Mouse (Mus musculus): Measurements from ENCODE around the gene Crhr1.

Crhr1 gene

DNA sequence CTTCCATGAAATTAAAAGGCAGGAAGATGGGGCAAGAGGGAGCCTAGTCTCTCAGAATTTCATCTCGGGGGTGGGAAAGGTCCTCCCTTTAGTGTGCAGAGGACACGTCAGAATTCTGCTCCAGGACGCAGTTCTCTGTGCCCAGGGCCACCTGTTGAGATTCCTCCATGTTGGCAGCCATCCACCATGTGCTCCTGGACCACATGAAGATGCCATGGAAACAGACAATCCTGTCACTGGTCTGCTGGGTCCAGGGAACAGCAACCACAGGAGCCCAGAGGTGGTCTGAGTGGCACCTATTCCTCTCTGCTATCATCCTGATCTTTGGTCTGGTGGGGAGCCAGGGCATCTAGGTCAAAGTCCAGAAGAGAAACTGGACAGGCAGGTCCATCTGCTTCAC lies 6.3 kb downstream of the Crhr1 start:
- no peak for DNase-seq (ENCODE audit: low spot score in 2 of 2)

DNA sequence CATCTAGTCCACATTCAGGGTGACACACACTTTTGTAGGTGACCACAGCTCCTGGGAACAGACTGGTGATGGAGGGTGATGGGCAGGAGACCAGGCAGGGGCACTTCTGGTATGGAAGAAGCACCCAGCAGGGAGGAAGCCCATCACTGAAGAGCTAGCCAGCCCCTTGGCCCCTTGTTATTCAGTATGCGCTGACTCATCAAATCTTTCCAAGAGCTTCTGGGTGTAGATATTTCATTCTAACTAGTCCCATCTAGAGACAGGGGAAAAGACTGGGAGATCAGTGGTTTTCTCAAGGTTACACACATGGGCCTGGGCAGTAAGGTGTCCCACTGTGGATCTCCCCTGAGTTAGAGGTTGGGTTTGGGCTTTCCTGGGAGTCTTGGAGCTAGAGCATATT lies 12.3 kb downstream of the Crhr1 start:
- no peak for DNase-seq (ENCODE audit: low spot score in 2 of 2)

DNA sequence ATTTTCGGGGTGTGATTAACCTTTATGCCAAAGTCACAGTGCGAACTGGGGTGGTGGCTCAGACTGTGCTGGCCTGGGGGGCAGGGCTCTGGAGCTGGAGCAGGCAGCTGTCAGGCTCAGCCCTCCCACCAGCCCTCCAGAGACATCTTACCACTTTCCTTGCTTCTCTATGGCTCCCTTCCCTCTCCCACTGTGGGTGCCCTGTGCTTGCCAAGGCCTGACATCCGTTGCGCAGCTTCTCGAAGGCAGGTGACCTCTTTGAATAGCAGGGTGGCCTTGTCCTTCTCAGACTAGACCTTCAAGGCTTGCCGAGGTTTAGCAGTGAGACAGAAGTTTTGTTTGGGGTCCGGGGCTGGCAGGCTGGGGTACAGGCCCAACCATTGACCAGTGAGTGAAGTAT lies 16.1 kb downstream of the Crhr1 start:
- no peak for DNase-seq (ENCODE audit: low spot score in 2 of 2)

DNA sequence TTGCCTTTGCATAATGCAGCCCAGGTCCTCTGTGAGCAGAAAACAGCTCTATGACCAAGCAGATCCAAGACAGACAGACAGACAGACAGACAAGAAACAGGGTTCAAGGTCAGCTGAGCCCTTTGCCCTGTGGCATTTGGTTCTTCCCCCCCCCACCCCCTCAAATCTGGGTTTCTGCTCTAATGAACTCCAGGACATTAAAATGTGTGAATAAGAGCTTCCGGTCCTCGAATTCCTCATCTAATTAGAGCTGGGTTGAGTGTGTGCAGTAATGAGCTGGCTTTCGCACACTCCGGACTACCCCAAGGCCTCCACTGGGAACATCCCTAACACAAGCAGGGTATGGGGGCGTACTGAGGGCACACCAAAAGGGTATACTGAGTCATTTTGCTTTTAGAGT lies 18.3 kb downstream of the Crhr1 start:
- DNase-seq (ENCODE audit: low spot score in 2 of 2): no peak

DNA sequence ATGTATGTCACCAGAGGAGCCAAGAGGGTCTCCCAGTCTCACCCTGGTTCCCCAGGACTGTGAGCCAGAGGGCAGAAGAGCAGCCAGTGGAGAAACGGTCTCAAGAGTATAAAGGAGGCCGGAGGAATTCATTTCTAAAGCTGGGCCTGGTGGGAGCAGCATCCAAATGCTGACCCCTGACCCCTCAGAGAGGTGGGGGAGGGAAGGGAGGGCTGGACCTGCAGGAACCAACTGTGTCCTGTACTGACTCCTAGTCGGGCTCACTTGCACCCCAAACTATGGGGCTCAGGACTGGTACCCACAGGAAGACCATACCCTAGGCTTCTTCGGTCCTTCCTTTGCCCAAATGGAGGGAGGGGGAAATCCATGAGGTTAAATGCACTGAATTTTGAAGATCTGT lies 21.7 kb downstream of the Crhr1 start:
- DNase-seq (ENCODE audit: low spot score in 2 of 2): no peak

DNA sequence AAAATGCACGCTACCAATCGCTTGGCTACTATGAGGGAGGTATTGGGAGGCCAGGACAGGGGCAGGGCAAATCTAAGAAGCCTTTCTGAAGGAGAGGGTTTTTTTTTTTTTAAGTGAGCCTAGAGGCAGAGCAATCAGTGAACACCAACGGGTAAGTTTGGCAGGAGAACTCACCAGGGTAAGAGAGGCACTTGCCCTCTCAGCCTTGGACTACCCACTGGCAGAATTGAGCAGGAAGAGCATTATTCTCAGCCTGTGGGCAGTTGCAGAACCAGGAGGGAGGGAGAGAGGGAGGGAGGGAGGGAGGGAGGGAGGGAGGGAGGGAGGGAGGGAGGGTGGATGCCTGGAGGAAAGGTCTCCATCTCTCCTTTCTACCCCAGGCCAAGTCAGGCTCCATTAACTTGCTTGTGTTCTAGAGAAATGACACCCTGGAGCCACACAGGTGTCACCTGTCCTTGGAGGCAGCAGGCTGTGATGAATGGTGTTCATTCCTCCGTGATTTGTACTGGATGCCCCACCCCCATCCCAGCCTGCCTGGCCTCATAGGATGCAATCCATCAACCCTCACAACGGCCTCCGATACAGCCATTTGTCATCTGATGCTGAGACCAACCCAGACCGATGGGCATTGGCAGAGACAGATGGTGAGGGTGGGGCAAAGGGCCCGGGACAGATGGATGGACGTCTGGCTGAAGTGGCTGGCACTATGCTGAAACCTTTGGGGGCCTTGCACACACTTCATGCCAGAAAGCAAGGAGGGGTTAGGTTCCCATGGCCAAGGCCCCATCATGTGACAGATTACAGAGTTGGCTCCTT lies 22.4 kb downstream of the Crhr1 start:
- no peak for DNase-seq (ENCODE audit: low spot score in 2 of 2)

DNA sequence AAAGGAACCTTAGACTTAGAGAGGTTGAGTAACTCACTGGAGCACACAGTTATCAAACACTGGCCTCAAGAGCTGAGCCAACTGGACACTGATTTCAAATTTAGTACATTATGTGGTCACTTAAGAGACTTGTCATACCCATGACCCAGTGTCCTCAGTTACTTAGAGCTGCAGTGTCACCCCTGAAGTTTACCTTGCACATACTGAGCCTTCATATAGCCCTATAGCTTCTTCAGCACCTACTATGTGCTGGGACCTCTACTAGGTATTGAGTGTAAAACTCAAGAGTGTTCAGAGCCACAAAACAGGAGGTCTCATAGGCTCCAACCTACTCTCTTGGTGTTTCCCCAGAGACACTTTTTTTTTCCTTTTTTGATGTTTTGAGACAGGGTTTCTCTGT lies 23.2 kb downstream of the Crhr1 start:
- no peak for DNase-seq (ENCODE audit: low spot score in 2 of 2)

DNA sequence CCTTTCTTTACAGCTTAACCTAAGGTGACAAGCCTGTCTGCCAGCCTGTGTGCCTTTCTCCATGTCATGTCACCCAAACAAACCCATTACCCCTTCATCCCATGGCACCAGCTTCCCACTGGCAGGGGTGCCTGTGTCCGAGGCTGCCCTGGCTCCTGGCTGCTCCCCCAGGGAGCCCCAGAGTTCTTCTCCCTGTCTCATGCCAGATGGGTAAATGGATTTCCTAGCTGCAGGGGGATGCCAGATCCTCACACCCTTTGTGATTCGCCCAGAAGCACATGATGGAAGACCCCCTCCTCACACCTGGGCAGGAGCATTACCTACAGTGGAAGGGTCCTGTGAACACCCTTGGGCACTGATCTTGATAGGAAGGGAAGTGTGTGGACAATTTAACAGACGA lies 23.7 kb downstream of the Crhr1 start:
- no peak for DNase-seq (ENCODE audit: low spot score in 2 of 2)

DNA sequence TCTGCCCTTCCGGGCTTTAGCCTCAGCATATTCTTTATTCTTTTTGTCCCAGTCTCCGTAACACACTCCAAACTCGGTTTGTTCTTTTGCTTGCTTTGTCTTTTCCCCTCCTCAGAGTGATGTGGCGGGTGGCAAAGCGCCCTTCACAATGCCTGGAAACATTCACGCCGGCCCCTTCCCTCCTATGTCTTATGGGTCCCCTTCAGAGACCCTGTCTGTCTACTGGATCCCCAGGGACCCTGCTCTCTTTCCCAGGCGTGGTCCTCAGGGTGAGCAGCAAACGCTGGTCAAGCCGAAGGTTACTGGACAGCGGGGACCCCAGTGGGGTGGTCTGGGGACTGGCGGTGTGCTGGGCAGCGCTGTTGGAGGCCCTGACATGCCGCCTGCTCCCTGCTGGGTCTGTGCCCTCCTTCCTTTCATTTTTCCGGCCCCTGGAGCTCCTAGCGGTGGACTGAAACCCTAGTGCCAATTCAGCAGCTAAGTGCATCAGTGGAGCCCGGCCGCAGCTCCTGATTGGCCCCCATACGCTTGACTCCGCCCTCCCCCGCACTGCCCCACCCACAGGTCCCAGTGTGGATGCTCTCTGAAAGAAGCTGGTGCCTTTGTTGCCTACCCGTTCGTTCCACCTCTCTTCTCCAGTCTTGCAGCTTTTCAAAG lies 25.1 kb downstream of the Crhr1 start:
- DNase-seq (ENCODE audit: low spot score in 2 of 2): peak; percentile 92 to 93

DNA sequence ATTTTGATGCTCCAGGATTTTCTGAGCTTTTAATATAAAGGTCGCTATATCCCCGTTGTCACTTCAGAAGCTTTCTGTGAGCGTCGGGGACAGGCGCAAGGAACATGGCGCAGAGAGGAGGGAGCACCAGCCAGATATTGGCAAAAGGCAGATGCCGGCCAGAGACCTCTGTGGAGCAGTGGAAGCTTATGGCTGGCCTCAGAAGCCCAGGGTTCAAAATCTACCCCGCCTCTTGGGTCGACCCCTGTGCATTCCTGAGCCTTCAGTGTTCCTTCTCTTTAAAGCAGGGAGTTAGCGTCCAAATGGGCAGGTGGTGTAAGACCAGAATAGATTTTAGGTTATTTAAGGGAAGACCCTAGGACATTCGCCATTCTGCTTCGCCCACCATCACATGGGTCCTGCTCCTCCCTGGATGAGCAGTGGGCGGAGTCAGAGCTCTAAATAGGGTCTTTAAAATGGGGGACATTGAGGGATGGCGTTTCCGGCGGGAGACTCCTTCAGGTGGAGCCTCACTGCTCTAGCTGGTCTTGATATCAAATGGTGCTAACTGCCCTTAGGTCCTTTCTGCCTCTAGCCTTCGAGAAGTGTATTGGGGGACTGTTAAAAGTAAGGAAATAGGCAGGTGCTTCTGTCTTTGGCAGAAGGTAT lies 25.7 kb downstream of the Crhr1 start:
- no peak for DNase-seq (ENCODE audit: low spot score in 2 of 2)

DNA sequence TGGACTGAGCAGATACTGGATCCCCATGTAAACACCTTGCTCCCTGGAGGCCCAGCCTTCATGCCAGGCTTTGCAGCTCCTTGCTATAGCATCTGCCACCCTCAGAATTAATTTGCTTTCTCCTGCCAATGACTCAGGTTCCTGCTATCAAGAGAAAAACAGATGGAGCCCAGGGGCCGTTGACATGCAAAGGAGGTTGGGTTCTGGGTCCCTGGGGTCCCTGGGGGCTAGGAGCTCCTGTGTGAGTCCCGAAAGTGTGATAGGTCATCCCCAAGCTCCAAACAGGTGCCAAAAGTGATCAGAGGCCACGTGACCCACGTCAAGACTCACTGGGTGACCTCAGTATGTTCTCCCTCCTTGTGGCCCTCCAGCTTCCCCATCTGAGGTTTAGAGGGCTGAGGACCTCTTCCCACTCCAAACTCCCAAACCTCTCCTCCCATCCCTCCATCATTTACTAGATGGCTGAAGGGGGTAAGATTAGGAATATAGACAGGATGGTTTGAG lies 27.2 kb downstream of the Crhr1 start:
- no peak for DNase-seq (ENCODE audit: low spot score in 2 of 2)

DNA sequence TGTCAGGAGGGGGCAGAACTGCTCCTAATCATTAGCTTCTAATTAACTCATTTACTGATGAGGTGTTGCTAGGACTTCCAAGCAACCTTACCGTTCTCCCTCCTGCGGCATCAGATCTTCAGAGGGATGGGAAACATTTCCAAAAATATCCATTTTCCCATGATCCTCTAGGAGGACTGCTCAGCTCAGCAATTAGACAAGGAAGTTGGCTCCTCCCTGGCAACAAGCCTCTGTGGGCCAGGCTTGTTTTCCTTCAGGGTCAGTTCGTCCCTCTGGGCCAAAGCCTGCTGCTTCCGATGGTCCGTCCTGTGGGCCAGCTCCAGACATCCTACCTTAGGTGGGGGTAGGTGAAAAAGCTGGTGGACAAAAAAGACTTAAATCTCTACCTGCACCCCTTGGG lies 28.5 kb downstream of the Crhr1 start:
- no peak for DNase-seq (ENCODE audit: low spot score in 2 of 2)

DNA sequence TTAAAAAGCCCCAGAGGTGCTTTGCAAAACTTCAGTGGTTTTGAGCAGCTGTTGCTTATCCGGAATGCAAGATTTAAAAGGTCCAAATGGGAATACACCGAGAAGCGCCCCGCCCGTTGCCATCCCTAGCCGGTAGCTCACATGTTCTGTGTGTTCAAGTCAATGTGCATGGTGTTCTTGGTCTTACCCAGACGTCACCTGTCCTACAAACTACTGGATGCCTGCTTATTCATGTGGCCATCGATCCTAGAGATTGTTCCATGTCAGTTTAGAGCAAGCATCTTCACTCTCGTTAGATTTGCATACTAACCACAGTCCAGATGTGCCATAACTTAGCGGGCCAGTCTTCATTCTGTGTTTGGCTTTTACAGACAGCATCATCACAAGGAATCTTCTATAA lies 31.6 kb downstream of the Crhr1 start:
- no peak for DNase-seq (ENCODE audit: low spot score in 2 of 2)

DNA sequence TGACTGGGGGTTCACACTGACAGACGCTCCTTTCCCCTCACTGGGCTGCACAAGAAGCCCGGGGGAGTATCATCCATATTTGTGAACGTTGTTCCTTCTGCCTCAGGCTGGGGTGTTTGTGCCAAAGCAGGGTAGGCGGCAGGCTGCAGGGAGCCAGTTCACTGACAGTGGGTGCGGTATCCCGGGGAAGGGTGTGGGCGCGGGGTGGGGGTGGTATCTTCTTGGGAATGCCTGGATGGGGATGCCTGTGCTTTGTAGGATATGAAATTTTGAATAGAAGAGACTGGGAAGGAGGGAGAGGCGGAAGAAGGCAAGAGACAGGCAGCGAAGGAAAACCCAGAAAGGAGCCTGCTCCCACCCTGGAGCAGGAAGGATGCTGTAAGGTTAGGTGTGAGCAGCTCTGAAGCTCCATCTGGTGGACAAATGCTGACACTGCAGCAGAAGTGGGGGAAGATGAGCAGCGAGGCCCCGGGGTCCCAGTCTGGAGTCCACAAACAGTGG lies 38.7 kb downstream of the Crhr1 start:
- peak; percentile 87 to 90 for DNase-seq (ENCODE audit: low spot score in 2 of 2)

DNA sequence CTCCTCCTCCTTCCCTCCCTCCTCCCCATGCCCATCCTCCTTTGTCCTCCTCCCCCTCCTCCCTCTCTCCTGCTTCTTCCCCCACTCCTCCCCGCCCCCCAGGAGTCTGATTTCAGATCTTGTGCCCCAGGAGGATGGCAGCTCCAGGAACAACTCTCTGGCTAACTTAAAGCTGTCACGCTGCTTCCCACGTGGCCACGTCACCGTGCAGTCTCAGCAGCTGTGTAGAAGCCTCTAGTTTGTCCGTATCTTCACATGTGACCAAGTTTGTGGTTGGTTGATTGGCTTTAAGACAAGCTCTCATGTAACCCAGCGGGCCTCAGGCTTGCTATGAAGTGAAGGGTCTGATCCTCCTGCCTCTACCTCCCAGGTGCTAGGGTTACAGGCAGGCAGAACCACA lies 46.2 kb downstream of the Crhr1 start:
- DNase-seq (ENCODE audit: low spot score in 2 of 2): peak in 1 of 2 experiments; percentile 62

DNA sequence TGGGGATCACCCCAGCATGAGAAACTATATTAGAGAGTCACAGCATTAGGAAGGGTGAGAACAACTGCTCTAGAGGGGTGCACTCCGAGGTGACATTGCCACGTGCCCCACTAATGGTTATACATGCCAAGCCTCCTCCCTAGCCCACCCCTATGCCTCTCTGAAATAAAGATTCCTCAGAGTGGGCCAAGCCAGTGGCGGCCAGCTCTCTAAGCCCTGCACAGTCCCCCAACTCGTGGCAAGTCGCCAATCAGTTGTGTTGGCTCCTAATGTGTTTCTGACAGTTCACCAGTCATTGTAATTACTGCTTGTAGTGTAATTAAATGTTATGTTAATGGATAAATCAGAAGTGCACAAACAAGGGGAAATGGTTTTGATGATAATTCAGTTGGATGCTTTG lies 47.1 kb downstream of the Crhr1 start:
- DNase-seq (ENCODE audit: low spot score in 2 of 2): peak in 1 of 2 experiments; percentile 70

DNA sequence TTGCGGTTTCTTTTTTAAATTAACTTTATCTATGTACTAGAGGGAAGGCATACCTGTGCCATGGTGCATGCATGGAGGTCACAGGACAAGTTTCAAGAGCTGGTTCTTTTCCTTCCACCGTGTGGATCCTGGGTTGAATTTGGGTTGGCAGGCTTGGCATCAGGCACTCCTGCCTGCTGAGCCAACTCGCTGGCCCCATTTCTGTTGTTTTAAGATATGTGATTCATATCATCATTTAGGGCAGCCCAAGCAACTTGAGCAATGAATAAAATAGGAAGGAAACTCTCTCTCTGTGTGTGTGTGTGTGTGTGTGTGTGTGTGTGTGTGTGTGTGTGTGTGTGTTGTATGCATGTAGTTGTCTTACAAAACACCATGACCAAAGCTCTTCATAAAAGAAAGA lies 49.5 kb downstream of the Crhr1 start:
- no peak for DNase-seq (ENCODE audit: low spot score in 2 of 2)

DNA sequence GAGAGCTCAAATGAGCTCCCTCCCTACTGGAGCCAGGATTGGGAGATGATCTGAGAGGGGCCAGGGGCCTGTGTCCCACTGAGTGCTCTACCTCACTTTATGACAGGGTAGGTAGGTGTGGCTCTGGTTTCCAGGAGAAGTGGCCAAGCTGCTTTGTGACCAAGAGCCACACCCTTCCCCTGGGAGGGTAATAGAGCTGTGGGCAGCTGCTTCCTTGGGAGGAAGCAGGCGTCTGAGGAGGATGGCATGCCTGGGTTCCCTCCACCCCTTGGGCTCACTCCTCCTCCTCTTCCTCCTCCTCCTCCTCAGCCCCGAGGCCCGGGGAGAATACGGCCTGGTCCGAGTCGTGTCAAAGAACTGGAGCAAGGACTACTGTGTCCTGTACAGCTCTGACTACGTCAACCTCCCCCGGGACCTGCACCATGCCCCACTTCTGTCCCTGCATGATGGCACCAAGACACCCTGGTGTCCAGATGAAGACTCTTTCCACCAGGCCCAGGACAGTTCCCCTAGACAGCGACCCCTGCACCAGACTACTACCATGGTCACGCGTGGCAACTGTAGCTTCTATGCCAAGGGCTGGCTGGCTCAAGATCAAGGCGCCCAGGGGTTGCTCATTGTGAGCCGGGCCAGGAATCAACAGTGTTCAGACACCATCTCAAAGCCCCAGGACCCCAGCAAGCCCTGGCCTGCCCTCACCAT lies 53.6 kb downstream of the Crhr1 start, which contains the start of gene Sppl2c:
Gene Sppl2c, plus strand, starts transcription at position 193 of the 702 bp plus-strand sequence.
- DNase-seq (ENCODE audit: low spot score in 2 of 2): no peak

DNA sequence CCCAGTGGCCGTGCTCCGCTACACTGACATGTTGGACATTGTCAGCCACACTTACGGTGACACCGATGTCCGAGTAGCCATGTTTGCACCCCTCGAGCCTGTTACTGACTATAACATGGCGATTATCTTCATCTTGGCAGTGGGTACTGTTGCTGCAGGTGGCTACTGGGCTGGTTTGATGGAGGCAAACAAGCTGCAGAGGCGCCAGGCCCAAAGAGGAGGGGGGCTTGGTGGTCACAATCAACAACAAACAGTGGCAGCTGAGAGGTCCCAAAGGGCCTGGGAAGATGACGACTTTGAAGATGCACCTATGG lies 54.1 kb downstream of the Crhr1 start:
- no peak for DNase-seq (ENCODE audit: low spot score in 2 of 2)

DNA sequence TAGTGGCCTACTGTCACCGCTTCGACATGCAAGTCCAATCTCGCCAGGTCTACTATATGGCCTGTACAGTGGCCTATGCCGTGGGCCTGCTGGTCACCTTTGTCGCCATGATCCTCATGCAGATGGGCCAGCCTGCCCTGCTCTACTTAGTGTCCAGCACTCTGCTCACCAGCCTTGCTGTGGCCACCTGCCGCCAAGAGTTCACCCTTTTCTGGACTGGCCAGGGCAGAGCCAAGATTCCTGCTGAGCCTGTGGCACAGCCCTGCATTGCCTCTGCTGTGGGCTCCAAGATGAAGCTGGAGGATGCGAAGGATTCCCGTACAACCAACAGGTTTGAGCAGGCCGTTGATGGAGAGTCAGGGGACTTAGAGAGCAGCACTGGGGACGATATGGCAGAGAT lies 55.1 kb downstream of the Crhr1 start:
- DNase-seq (ENCODE audit: low spot score in 2 of 2): no peak

DNA sequence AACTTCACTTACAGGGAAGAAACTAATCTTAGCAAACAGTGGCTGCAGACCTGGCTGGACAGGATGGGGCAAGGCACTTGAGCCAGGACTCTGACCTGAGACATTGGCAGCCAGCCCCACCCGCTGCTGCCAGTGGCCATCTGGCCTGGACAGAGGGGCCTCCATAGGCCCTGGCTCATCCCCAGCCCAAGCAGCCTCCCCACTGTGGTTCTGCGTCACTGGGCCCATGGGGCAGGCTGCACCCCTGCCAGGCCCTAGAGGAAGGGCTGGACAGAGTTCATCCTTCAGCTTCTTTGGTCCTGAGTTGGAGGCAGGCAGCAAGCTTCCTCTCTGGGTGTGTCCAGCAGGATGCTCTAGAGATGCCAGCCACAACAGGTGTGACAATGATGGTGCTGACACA lies 57.4 kb downstream of the Crhr1 start:
- no peak for DNase-seq (ENCODE audit: low spot score in 2 of 2)

DNA sequence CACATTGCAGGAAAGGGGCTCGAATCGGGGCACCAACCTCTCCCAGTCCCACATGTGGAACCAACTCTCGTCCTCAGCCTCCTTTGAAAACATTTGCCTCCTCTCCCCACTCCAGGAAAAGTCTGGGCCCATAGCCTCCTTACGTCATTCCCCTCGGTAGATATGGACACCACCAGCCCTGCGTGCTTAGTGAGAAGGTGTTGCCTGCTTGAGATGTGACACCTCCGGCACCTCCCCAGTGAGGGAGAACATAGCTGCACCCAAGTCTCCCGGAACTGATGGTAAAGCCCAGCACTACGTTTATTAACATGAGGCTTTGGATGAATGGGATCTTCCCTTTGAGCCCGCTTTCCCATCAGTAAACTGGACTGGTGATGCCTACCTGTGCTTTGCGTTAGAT lies 62.7 kb downstream of the Crhr1 start:
- no peak for DNase-seq (ENCODE audit: low spot score in 2 of 2)

Data from right cerebral cortex, postnatal 10 days (tissue).